Mouse (Mus musculus): ENCODE data around the gene Usp32. TPM values are rescaled to one million over a fixed set of nuclear protein-coding genes. Genes with fewer than 3 reads are reported as not detected.
A peak's percentile ranks its signal among the peaks of the same experiment; 100 is the strongest.

The Usp32 gene
- polyA plus RNA-seq (2012; rRNA removed): 55.0 and 57.3 TPM in 2 replicates

DNA sequence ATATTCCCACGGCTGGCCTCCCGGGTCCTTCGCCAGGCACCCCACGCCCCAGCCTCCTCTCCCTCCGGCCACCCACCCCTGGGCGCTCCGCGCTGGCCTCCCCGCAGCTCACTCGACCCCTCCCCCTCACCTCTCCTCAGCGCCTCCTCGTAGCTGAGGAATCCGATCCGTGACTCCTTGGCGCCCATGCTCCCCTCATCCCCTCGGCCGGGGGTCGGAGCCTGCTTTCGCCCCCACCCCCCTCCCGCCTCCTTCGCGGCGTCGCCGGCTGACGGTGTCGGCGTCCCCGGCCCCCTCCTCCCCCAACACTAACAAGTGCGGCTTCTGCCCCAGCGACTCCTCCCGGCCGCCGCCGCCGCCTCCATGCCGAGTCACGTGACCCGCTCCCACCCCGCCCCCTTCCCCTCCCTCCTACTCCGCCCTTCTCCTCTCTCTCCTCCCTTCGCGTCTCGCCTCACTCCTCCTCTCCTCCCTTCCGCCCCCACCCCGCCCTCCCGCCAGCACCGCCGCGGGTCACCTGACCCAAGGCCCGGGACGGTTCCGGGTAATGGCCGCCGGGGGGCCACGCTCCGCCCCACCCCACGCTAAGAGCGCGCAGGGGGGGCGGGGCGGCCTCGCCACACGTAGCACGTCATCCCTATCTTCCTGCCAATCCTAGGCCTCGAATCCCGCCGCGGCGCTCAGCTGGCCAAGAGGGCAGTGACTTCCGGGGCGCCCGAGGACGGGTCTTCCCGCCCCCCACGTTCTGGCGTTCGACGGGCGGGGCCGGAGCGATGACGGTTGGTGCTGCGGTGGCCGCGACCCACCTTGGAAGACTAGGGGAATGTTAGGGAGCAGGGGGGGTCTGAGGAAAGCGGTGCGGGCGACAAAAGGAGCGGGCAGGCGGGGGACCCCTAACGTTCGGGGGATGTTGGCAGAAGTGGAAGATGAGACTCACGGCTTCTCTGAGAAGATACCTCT, at the start of gene Usp32:
Usp32 (minus strand) TSS at position 581 of the 960 bp plus-strand sequence.
- H3K27ac ChIP-seq (ENCODE audit: insufficient read depth, low read length): peak within 1 kb of the TSS; percentile 88
- no peaks in the 10 kb centered on the region for H3K4me1 ChIP-seq (ENCODE audit: control insufficient read depth, insufficient read depth, low read length)
- TF ChIP-seq CTCF (IDR thresholded peaks at IDR 0.05; ENCODE audit: extremely low read depth, insufficient read depth, low read length) (no peak), POLR2A (IDR thresholded peaks at IDR 0.05; ENCODE audit: extremely low read depth, insufficient read depth, low read length) (peak; percentile 54; the same call in 1 of the 2 replicates)
- H3K4me3 ChIP-seq (ENCODE audit: insufficient read depth, low read length): peak within 1 kb of the TSS; percentile 100

- Histone ChIP-seq H3K4me1 (ENCODE audit: control insufficient read depth, insufficient read depth, low read length) (no peaks in the 10 kb centered on the region), H3K27ac (ENCODE audit: insufficient read depth, low read length) (no peak overlapping the region), H3K4me3 (ENCODE audit: insufficient read depth, low read length) (no peak overlapping the region)
- no peak for TF ChIP-seq CTCF (IDR thresholded peaks at IDR 0.05; ENCODE audit: extremely low read depth, insufficient read depth, low read length)
- TF ChIP-seq POLR2A (IDR thresholded peaks at IDR 0.05; ENCODE audit: extremely low read depth, insufficient read depth, low read length): no peak
These were observed 49.1 kb upstream of the Usp32 start for GRCm38 (mm10) chr11:85189110-85189509.

- TF ChIP-seq CTCF (IDR thresholded peaks at IDR 0.05; ENCODE audit: extremely low read depth, insufficient read depth, low read length) (no peak), POLR2A (IDR thresholded peaks at IDR 0.05; ENCODE audit: extremely low read depth, insufficient read depth, low read length) (no peak)
- Histone ChIP-seq H3K27ac (ENCODE audit: insufficient read depth, low read length) (no peak overlapping the region), H3K4me3 (ENCODE audit: insufficient read depth, low read length) (no peak overlapping the region), H3K4me1 (ENCODE audit: control insufficient read depth, insufficient read depth, low read length) (no peaks in the 10 kb centered on the region)
These were observed 44.9 kb upstream of the Usp32 start for GRCm38 (mm10) chr11:85184839-85185238.

DNA sequence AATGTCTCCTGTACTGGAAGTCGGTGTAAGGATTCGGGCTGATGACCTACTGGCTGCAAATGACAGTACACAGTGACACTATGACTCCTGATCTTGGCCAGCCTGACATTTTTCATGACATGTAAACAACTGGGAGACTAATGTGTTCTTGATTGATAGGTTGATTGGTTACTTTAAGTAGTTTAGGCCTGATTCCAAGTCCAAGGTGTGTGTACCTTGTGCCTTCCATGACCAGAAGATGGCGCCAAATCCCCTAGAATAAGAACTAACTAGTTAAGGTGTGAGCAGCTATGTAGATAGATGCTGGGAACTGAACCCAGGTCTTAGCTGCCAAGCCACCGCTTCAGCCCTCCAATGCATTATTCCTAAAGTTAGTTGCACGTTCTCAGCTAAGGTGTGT, 44.1 kb upstream of the Usp32 start:
- no peaks in the 10 kb centered on the region for H3K4me1 ChIP-seq (ENCODE audit: control insufficient read depth, insufficient read depth, low read length)
- TF ChIP-seq POLR2A (IDR thresholded peaks at IDR 0.05; ENCODE audit: extremely low read depth, insufficient read depth, low read length) (no peak), CTCF (IDR thresholded peaks at IDR 0.05; ENCODE audit: extremely low read depth, insufficient read depth, low read length) (0 out of 2 replicates have a peak, but pooled peaks have one; percentile 20)
- H3K27ac ChIP-seq (ENCODE audit: insufficient read depth, low read length): no peak overlapping the region
- no peak overlapping the region for H3K4me3 ChIP-seq (ENCODE audit: insufficient read depth, low read length)

DNA sequence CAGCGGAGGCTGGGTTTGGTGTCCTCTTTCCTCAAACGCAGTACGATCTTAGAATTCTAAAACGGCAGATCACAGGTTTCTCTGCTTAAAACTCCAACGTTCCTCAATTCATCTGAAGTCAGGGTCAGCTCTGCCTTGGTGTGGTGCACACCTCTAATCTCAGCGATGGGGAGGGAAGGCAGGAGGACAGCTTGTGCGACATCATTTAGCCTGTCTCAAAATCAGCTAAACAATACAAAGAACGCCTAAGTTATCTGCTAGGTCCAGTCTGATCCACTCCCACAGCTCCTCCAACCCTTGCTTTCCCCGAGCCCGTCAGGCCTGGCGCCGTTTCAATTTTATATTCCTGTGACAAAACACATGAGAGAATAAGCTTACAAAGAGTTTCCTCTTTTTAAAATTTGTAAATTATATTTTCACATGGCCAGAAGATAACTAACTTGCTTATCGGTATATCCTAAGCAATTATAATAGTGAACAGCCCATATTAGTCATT, 43.4 kb upstream of the Usp32 start:
- H3K27ac ChIP-seq (ENCODE audit: insufficient read depth, low read length): no peak overlapping the region

GRCm38 (mm10) chr11:85182617-85183283, 42.8 kb upstream of the Usp32 start:
- Histone ChIP-seq H3K4me1 (ENCODE audit: control insufficient read depth, insufficient read depth, low read length) (no peaks in the 10 kb centered on the region), H3K27ac (ENCODE audit: insufficient read depth, low read length) (no peak overlapping the region), H3K4me3 (ENCODE audit: insufficient read depth, low read length) (peak overlapping the region; percentile 42)
- no peak for TF ChIP-seq POLR2A (IDR thresholded peaks at IDR 0.05; ENCODE audit: extremely low read depth, insufficient read depth, low read length)
- peak; percentile 69 for TF ChIP-seq CTCF (IDR thresholded peaks at IDR 0.05; ENCODE audit: extremely low read depth, insufficient read depth, low read length)

More for the DNA sequence above, 43.4 kb upstream of the Usp32 start:
- Histone ChIP-seq H3K4me3 (ENCODE audit: insufficient read depth, low read length) (peak overlapping the region; percentile 42), H3K4me1 (ENCODE audit: control insufficient read depth, insufficient read depth, low read length) (no peaks in the 10 kb centered on the region)
- no peak for TF ChIP-seq CTCF (IDR thresholded peaks at IDR 0.05; ENCODE audit: extremely low read depth, insufficient read depth, low read length)
- no peak for TF ChIP-seq POLR2A (IDR thresholded peaks at IDR 0.05; ENCODE audit: extremely low read depth, insufficient read depth, low read length)

- Histone ChIP-seq H3K27ac (ENCODE audit: insufficient read depth, low read length) (no peak overlapping the region), H3K4me1 (ENCODE audit: control insufficient read depth, insufficient read depth, low read length) (no peaks in the 10 kb centered on the region), H3K4me3 (ENCODE audit: insufficient read depth, low read length) (no peak overlapping the region)
- TF ChIP-seq CTCF (IDR thresholded peaks at IDR 0.05; ENCODE audit: extremely low read depth, insufficient read depth, low read length) (no peak), POLR2A (IDR thresholded peaks at IDR 0.05; ENCODE audit: extremely low read depth, insufficient read depth, low read length) (no peak)
These were observed 38.5 kb upstream of the Usp32 start for GRCm38 (mm10) chr11:85178413-85178812.

DNA sequence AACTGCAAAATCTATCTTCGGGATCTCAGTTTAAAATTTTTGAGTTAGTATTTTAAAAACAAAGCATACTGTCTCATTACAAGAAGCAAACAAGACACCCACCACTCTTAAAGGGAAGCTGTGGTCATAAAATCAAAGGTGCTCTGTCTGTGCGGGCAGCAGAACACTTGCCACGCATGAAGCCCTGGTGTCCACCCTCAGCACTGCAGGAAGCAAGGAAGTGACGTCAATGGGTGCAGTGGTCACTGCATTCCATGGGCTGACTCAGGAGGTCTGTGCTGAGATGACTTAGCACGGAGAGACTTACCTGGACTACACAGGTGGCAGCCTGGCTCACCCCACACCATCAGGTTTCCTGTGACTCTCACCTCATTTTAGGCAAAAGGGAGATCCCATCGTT, 37.8 kb upstream of the Usp32 start:
- TF ChIP-seq CTCF (IDR thresholded peaks at IDR 0.05; ENCODE audit: extremely low read depth, insufficient read depth, low read length) (no peak), POLR2A (IDR thresholded peaks at IDR 0.05; ENCODE audit: extremely low read depth, insufficient read depth, low read length) (no peak)
- Histone ChIP-seq H3K4me1 (ENCODE audit: control insufficient read depth, insufficient read depth, low read length) (no peaks in the 10 kb centered on the region), H3K27ac (ENCODE audit: insufficient read depth, low read length) (no peak overlapping the region), H3K4me3 (ENCODE audit: insufficient read depth, low read length) (no peak overlapping the region)

DNA sequence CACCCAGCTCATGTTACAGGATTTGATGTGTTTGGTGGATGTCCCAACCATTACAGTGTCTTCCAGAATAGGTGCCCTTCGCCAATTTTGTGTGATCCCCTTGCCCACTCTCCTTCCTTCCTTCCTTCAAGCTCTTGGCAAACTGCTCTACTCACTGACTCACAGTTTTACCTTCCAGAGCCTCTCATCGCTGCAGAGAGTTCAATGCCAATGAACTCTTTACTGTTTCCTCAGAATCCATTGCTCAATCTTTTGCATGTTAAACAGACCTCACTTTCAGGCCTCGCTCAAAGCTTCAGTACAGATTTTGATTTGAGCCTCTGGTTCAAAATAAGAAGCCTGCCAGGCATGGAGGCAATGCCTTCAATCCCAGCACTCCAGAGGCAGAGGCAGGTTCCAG, 36.0 kb upstream of the Usp32 start:
- TF ChIP-seq POLR2A (IDR thresholded peaks at IDR 0.05; ENCODE audit: extremely low read depth, insufficient read depth, low read length): no peak
- no peak for TF ChIP-seq CTCF (IDR thresholded peaks at IDR 0.05; ENCODE audit: extremely low read depth, insufficient read depth, low read length)
- Histone ChIP-seq H3K4me3 (ENCODE audit: insufficient read depth, low read length) (no peak overlapping the region), H3K4me1 (ENCODE audit: control insufficient read depth, insufficient read depth, low read length) (no peaks in the 10 kb centered on the region)

More for the DNA sequence above, 36.0 kb upstream of the Usp32 start:
- H3K27ac ChIP-seq (ENCODE audit: insufficient read depth, low read length): no peak overlapping the region

All from cortical plate, adult 2 months (tissue).